Mouse (Mus musculus) forebrain, embryonic 14.5 days (tissue): ENCODE results near the gene Ano4. TPM values are rescaled to one million over a fixed set of nuclear protein-coding genes. Genes with fewer than 3 reads are reported as not detected.
"Not testable (repeated sequence)": the region's sequence is repeated elsewhere in the genome, so short reads cannot be mapped to it uniquely, and the experiment has no call there.

Experiments used
- ATAC-seq: fragments of 200-750 bp; cut with Nextera tagmentation; 2 replicates; pipeline ENCODE4 v1.8.0; 2017; ENCODE audit warnings: mild to moderate bottlenecking, moderate library complexity
- DNase-seq: peaks from one replicate; pipeline ENCODE4 v3.0.0-alpha.2; 2015; ENCODE audit warnings: low spot score
- H3K27ac ChIP-seq: fragments of 300-500 bp; sonication (generic); 2 replicates; pipeline ENCODE4 v1.5.1; 2014; ENCODE audit warnings: low read depth, mild to moderate bottlenecking, control low read depth, low read length, moderate library complexity
- H3K27me3 ChIP-seq: fragments of 300-500 bp; sonication (generic); replicated peaks from 2 replicates; pipeline ENCODE4 v1.6.1; 2014; ENCODE audit warnings: low read length, control low read depth, mixed read lengths; ENCODE audit not compliant: control insufficient read depth, insufficient read depth
- H3K36me3 ChIP-seq: fragments of 300-500 bp; sonication (generic); 2 replicates; pipeline ENCODE4 v1.6.1; 2014; ENCODE audit warnings: low read length, control low read depth; ENCODE audit not compliant: control insufficient read depth, insufficient read depth
- H3K4me1 ChIP-seq: fragments of 300-500 bp; sonication (generic); 2 replicates; pipeline ENCODE4 v1.6.1; 2014; ENCODE audit warnings: antibody characterized with exemption, low read length, control low read depth; ENCODE audit not compliant: control insufficient read depth, insufficient read depth
- H3K4me2 ChIP-seq: fragments of 300-500 bp; sonication (generic); 2 replicates; pipeline ENCODE4 v1.6.1; 2014; ENCODE audit warnings: mild to moderate bottlenecking, control low read depth, low read length
- H3K4me3 ChIP-seq: fragments of 300-500 bp; sonication (generic); 2 replicates; pipeline ENCODE4 v1.5.1; 2014; ENCODE audit warnings: low read depth, low read length, control low read depth
- H3K9ac ChIP-seq: fragments of 300-500 bp; sonication (generic); 2 replicates; pipeline ENCODE4 v1.6.1; 2014; ENCODE audit warnings: mild to moderate bottlenecking, low read length, control low read depth, moderate library complexity
- H3K9me3 ChIP-seq: fragments of 300-500 bp; sonication (generic); replicated peaks from 2 replicates; pipeline ENCODE4 v1.6.1; 2016; ENCODE audit warnings: low read length, control low read depth, mixed read lengths; ENCODE audit not compliant: control insufficient read depth
- WGBS: fragments of 180-500 bp; shearing (Covaris S2); extraction: QIAGEN DNeasy Blood & Tissue Kit; methylation state at CpG from one replicate; pipeline ENCODE4 v1.1.7; 2014; 5-methylcytosine and 5-hydroxymethylcytosine counted together
- polyA plus RNA-seq: library from polyadenylated mRNA; unstranded; fragments of >200 nt; fragmentation: Nextera tagmentation; extraction: Ambion mirVana; gene quantifications from 2 replicates; pipeline ENCODE4 v1.2.1, GENCODE M21; 2014

Ano4 gene
- polyA plus RNA-seq, 1 experiment from 2014 or later = 4.7 TPM

GRCm38 (mm10) chr10:89092350-89093040 is 252.1 kb downstream of the Ano4 start:
- H3K4me3 ChIP-seq = no peak overlapping the region
- no peak overlapping the region for H3K9ac ChIP-seq
- H3K36me3 ChIP-seq = no peaks in the 10 kb centered on the region
- H3K4me1 ChIP-seq = no peaks in the 10 kb centered on the region
- H3K9me3 ChIP-seq = no peaks in the 10 kb centered on the region
- H3K27me3 ChIP-seq = no peaks in the 10 kb centered on the region
- 82% methylated on average over 9 of the region's 9 CpGs for WGBS
- H3K4me2 ChIP-seq = no peak overlapping the region
- DNase-seq (no peak), ATAC-seq (no peak)
- H3K27ac ChIP-seq = no peak overlapping the region

GRCm38 (mm10) chr10:89077447-89077846 is 267.1 kb downstream of the Ano4 start:
- H3K27me3 ChIP-seq = no peaks in the 10 kb centered on the region
- WGBS = 89% methylated on average over 5 of the region's 5 CpGs
- no peaks in the 10 kb centered on the region for H3K36me3 ChIP-seq
- ATAC-seq (no peak), DNase-seq (no peak)
- H3K9me3 ChIP-seq = no peaks in the 10 kb centered on the region
- H3K4me3 ChIP-seq = no peak overlapping the region
- H3K27ac ChIP-seq = no peak overlapping the region
- no peak overlapping the region for H3K9ac ChIP-seq
- no peaks in the 10 kb centered on the region for H3K4me1 ChIP-seq
- no peak overlapping the region for H3K4me2 ChIP-seq

- ATAC-seq (no peak), DNase-seq (peak; percentile 32)
- H3K9ac ChIP-seq = no peak overlapping the region
- no peak overlapping the region for H3K4me2 ChIP-seq
- 55% methylated on average over 3 of the region's 3 CpGs for WGBS
- H3K27me3 ChIP-seq = no peaks in the 10 kb centered on the region
- no peak overlapping the region for H3K4me3 ChIP-seq
- H3K27ac ChIP-seq = no peak overlapping the region
- no peaks in the 10 kb centered on the region for H3K4me1 ChIP-seq
- H3K9me3 ChIP-seq = no peaks in the 10 kb centered on the region
- no peaks in the 10 kb centered on the region for H3K36me3 ChIP-seq
These were observed 288.7 kb downstream of the Ano4 start for GRCm38 (mm10) chr10:89055891-89056290.

- 96% methylated on average over 12 of the region's 12 CpGs for WGBS
- ATAC-seq, H3K4me3 ChIP-seq, H3K4me1 ChIP-seq, H3K4me2 ChIP-seq, H3K9ac ChIP-seq, H3K27me3 ChIP-seq, DNase-seq, H3K27ac ChIP-seq, H3K9me3 ChIP-seq, H3K36me3 ChIP-seq: not testable (repeated sequence)
These were observed 299.6 kb downstream of the Ano4 start for GRCm38 (mm10) chr10:89044921-89045320.

- Histone ChIP-seq H3K27me3 (no peaks in the 10 kb centered on the region), H3K9ac (no peak overlapping the region), H3K4me2 (no peak overlapping the region), H3K36me3 (no peaks in the 10 kb centered on the region), H3K4me3 (no peak overlapping the region), H3K4me1 (no peaks in the 10 kb centered on the region), H3K27ac (no peak overlapping the region), H3K9me3 (no peaks in the 10 kb centered on the region)
- ATAC-seq (no peak), DNase-seq (no peak)
- 96% methylated on average over 1 of the region's 1 CpGs for WGBS
These were observed 300.4 kb downstream of the Ano4 start for GRCm38 (mm10) chr10:89044166-89044565.

- H3K36me3 ChIP-seq = no peaks in the 10 kb centered on the region
- no peaks in the 10 kb centered on the region for H3K27me3 ChIP-seq
- DNase-seq (peak; percentile 59), ATAC-seq (peak; percentile 83)
- H3K27ac ChIP-seq = no peak overlapping the region
- 22% methylated on average over 5 of the region's 5 CpGs for WGBS
- no peaks in the 10 kb centered on the region for H3K9me3 ChIP-seq
- no peak overlapping the region for H3K4me2 ChIP-seq
- no peak overlapping the region for H3K4me3 ChIP-seq
- H3K9ac ChIP-seq = no peak overlapping the region
- H3K4me1 ChIP-seq = no peaks in the 10 kb centered on the region; the same call in 1 of the 2 replicates
These were observed 325.6 kb downstream of the Ano4 start for GRCm38 (mm10) chr10:89018926-89019325.

- no peak overlapping the region for H3K9ac ChIP-seq
- WGBS = 76% methylated on average over 1 of the region's 1 CpGs
- no peaks in the 10 kb centered on the region for H3K9me3 ChIP-seq
- no peaks in the 10 kb centered on the region for H3K4me1 ChIP-seq
- no peak overlapping the region for H3K4me2 ChIP-seq
- ATAC-seq (no peak), DNase-seq (no peak)
- no peaks in the 10 kb centered on the region for H3K27me3 ChIP-seq
- no peak overlapping the region for H3K4me3 ChIP-seq
- H3K27ac ChIP-seq = no peak overlapping the region
- H3K36me3 ChIP-seq = no peaks in the 10 kb centered on the region
These were observed 336.3 kb downstream of the Ano4 start for GRCm38 (mm10) chr10:89008303-89008702.

- ATAC-seq = no peak
- WGBS = 89% methylated on average over 3 of the region's 3 CpGs
These were observed 340.0 kb downstream of the Ano4 start for GRCm38 (mm10) chr10:89004518-89004917.

GRCm38 (mm10) chr10:88986925-88987324 is 357.6 kb downstream of the Ano4 start:
- DNase-seq = no peak
- Histone ChIP-seq H3K4me1 (no peaks in the 10 kb centered on the region), H3K36me3 (no peaks in the 10 kb centered on the region), H3K9ac (no peak overlapping the region), H3K27me3 (no peaks in the 10 kb centered on the region), H3K4me2 (no peak overlapping the region), H3K27ac (no peak overlapping the region), H3K9me3 (no peaks in the 10 kb centered on the region), H3K4me3 (no peak overlapping the region)
- WGBS = 63% methylated on average over 6 of the region's 6 CpGs
- no peak for ATAC-seq

More at GRCm38 (mm10) chr10:89004518-89004917, 340.0 kb downstream of the Ano4 start:
- no peak overlapping the region for H3K27ac ChIP-seq
- H3K9ac ChIP-seq = no peak overlapping the region
- H3K4me1 ChIP-seq = no peaks in the 10 kb centered on the region
- no peaks in the 10 kb centered on the region for H3K27me3 ChIP-seq
- H3K9me3 ChIP-seq = no peaks in the 10 kb centered on the region
- no peaks in the 10 kb centered on the region for H3K36me3 ChIP-seq
- H3K4me3 ChIP-seq = no peak overlapping the region
- no peak overlapping the region for H3K4me2 ChIP-seq
- no peak for DNase-seq
